Mouse (Mus musculus): ENCODE measurements around the gene Stat3.

Gene Stat3

DNA sequence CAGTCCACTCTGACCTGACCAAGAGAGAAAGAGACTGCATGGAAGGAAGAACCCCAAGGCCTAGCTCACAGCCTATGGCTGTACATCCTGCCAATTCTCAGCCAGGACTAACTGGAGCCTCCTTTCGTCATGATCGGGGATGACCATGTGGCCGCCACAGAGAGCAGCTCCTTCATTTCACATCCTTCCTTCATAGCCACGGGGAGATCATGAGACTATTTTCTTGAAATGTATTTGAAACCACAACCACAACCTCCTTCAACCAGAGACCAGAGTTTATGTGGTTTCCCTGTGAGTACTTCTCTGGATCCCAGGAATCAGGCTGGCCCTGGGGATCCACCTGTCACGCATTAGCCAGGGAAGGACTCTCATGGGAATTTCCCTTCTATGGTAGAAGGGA lies 86.3 kb downstream of the Stat3 start:
- DNase-seq (ENCODE audit: low spot score in 2 of 2): no peak

DNA sequence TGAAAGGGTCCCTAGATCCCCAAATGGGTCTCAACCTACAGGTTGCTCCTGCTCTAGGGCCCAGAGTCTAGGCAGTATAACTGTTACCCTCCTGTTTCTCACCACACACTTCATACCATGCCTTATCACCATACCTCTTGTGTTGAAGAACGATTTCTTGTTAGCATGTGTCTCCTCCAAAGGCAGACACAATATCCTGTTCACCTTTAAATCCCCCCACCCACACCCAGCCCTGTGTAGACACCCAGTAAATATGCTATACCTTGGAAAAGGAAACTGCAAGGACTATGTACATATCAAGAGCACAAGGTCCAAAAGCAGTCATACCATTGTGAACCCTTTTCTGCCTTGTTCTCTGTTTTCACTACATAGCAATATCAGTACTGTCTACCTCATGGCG lies 87.3 kb downstream of the Stat3 start:
- DNase-seq (ENCODE audit: low spot score in 2 of 2): no peak

- DNase-seq (ENCODE audit: low spot score in 2 of 2): peak; percentile 36 to 69
Measured at GRCm38 (mm10) chr11:100850778-100851528, 88.4 kb downstream of the Stat3 start.

DNA sequence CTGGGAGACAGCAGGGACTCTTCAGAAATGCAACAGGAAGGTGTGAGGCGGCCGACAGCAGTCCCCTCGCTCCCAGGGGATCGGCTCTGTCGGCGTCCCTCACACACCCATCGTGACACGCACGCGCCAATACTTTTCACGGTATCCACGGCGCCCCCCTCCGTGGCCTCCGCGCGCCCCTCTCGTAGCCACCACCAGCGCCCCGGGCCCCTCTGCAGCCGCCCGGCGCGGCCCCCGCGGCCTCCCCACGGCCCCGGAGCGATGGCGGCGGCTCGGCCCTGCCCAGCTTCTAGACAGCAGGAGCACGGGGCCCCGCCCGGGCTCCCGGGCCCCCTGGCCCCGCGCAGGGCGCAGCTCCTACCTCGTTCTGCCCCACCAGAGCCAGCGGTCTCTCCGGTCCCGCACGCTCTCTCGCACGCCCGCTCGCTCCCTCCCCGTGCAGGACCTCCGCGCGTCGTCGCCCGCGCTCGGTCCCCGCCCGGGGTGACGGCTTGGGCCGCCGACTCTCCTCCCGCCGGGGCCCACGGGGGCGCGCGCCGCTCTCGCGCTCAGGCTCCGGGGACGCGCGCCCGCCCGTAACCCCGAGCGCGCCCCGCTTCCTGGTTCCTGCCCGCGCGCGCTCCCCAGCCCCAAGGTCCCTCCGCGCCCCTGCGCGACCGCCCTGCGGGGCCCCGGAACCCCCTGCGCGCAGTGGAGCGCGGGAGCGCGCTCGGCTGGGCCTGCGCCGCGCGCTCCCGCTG lies 89.1 kb downstream of the Stat3 start, which contains the start of gene Stat5b:
Gene Stat5b, minus strand, starts transcription at position 687 of the 740 bp plus-strand sequence.
- peak; percentile 57 to 64 for DNase-seq (ENCODE audit: low spot score in 2 of 2)

DNA sequence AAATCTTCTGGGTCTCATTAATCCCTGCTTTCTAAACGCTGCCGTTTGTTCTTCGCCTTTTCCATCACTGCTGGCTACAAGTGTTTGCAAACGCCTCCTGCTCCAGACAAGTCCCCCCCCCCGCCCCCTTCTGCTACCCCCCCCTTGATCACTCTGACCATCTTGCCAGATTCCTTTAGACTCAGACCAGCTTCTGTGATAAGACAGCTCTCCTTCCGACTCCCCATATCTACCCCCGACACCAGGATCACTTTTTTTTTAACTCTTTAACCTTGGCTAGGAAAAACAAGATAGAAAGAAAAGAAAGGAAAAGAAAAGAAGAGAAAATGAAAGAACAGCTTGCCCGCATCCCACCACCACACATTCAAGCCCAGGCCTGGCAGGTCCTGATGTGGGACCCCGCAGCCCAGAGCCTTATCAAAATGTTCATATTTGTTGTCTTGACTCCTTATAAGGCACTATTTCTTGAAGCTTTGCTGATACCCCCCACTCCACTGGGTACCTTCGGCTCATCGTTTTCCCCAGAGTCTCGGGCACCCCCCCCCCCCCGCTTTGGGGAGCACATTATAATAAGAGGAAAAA lies 89.8 kb downstream of the Stat3 start:
- no peak for DNase-seq (ENCODE audit: low spot score in 2 of 2)

- no peak for DNase-seq (ENCODE audit: low spot score in 2 of 2)
Measured at GRCm38 (mm10) chr11:100848789-100849379, 90.5 kb downstream of the Stat3 start.

GRCm38 (mm10) chr11:100848080-100848479 lies 91.3 kb downstream of the Stat3 start:
- DNase-seq (ENCODE audit: low spot score in 2 of 2): no peak

- no peak for DNase-seq (ENCODE audit: low spot score in 2 of 2)
Measured at GRCm38 (mm10) chr11:100847572-100847971, 91.8 kb downstream of the Stat3 start.

DNA sequence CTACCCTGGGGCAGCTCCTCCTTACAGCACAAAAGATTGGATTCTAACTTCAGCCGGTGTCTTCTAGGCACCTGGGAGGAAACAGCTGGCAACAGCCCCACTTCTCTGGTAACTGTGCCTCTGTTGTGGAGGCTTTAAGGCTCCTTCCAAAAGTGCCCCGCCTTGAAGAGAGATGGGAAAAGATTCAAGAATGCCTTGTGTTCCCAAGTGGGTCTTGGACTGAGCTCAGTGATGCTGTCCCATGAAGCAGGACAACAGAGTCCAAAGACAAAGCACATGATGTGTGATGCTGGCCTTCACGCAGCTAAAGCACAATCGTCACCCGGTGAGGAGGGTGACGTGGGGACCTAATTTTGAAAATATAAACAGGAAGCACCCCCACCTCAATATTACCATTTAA lies 93.5 kb downstream of the Stat3 start:
- DNase-seq (ENCODE audit: low spot score in 2 of 2): no peak

- no peak for DNase-seq (ENCODE audit: low spot score in 2 of 2)
Measured at GRCm38 (mm10) chr11:100844121-100844520, 95.2 kb downstream of the Stat3 start.

- DNase-seq (ENCODE audit: low spot score in 2 of 2): no peak
Measured at GRCm38 (mm10) chr11:100843070-100843669, 96.2 kb downstream of the Stat3 start.

GRCm38 (mm10) chr11:100842025-100842424 lies 97.3 kb downstream of the Stat3 start:
- no peak for DNase-seq (ENCODE audit: low spot score in 2 of 2)

- DNase-seq (ENCODE audit: low spot score in 2 of 2): no peak
Measured at GRCm38 (mm10) chr11:100840866-100841265, 98.5 kb downstream of the Stat3 start.

DNA sequence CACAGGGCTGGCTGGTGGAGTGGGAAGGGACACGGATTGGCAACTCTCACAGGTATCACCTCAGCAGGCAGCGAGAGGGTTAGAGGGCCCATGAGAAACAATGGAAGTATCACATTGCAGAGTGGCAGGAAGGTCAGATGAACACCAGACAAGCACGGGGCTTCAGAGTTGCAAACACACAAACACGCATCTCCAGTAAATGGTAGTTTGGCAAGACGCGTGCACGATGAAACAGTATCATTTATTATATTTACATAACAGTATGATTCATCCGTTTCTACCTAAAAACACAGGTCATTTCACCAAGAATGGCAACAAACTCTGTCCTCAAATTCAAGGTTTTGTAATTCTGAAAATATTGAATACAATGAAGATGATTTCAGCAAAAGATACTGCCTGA lies 99.8 kb downstream of the Stat3 start:
- DNase-seq (ENCODE audit: low spot score in 2 of 2): no peak

- DNase-seq (ENCODE audit: low spot score in 2 of 2): no peak
Measured at GRCm38 (mm10) chr11:100838894-100839293, 100.4 kb downstream of the Stat3 start.

- DNase-seq (ENCODE audit: low spot score in 2 of 2): no peak
Measured at GRCm38 (mm10) chr11:100836923-100837702, 102.2 kb downstream of the Stat3 start.
